Mouse (Mus musculus) heart, adult 11 months (tissue): ENCODE measurements at regions not wholly inside any gene's neighbourhood (a gene's known extent, or its start where the extent isn't known, plus 50 kb on each side); places are given as distances from the start of the nearest gene placed in this dataset.
"Not testable (repeated sequence)": the region's sequence is repeated elsewhere in the genome, so short reads cannot be mapped to it uniquely, and the experiment has no call there.

Experiments used
- DNase-seq: peaks from one replicate; pipeline ENCODE4 v3.0.0; 2022

DNA sequence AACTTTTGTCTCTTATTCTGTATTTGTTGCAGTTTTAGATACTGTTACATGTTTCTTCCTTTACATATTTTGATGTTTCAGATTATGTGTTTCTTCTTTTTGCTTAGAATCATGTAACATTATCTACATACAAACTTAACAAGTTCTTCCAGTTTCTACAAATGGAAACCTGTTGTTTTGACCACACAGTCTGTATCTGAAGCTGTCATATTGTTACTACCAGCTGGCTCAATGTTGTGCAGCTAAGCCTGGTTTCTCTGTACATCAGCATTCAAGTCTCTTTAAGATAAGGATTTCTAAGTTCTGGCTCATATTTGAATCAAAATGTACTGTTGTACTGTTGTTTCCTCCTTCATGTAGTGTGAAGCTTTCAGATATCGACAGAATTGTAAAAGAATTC is 65.4 kb upstream of the Vps41 start:
- no peak for DNase-seq

DNA sequence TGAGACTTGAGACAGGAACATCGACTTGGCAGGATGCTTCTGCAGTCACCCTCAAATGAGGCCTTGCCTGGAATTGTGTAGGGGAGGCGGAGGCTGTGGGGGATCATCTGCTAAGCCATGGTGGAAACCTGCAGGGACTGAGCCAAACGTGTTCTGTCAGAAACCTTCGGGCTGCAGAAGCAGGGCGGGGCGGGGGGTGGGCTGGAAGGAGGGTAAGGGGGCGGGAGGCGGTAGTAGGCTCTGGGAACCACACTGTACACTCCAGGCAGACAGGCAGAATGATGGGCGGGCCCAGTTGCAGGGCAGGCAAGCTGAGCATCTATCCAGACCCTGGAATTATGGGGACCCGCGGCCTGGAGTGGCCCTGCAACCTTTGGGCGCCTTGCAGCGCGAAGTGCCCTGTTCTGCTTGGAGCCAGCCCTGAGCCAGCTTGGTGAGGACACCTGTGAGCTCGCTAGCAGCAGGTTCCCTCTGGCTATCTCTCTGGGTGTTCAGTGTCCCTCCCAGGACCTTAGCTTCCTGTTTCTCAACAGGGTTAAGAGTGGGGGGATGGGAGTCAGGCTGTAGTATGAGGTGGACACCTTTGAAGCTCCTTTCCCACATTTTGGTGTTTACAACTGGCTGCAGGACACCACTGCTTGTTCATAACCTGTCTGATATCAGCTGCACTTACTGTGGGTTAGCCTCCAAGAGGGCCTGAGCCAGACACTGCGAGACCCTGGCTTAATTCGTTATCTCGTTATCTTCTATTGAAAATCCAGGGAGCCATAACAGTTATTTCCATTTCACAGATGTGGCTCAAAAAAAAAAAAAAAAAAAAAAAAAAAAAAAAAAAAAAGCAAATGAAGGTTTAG is 102.1 kb upstream of the Vps41 start:
- DNase-seq, result no peak

DNA sequence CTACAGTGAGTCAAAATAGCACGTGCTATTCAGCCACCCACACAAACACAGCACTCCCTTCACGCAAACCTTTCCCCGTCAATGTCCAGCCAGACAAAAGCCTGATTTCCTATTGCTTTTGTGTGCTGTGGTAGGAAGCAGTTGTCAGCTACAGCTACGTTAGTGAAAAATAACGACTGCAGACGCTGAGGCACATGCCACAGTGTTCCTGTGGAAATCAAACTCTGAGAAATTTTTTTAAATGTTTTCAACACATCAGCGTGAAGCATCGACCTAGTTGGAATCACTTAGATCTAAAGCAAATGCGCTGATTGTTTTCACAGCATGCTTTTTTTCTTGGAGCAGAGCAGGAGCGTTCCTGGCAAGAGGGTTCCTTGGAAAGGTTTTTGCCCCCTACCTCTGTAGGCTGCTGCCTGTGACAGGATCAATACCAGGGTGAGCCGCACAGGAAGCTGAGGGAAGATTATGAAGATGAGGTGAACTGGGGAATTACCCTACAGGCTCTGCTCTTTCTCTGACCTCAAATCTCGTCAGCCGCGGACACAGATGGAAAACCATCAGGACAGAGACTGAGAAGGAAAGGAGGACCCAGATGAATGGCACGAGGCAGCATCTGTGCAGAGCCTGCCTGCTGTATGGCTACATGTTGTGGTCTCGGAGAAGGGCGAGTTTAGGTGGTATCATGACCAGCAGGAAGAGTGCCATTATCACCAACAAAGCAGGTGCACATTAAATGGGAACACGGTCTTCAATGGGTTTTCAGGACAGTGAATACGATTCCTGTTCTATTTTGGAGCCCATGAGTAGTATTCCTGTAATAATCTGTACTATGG is 136.2 kb upstream of the Vps41 start:
- no peak for DNase-seq

DNA sequence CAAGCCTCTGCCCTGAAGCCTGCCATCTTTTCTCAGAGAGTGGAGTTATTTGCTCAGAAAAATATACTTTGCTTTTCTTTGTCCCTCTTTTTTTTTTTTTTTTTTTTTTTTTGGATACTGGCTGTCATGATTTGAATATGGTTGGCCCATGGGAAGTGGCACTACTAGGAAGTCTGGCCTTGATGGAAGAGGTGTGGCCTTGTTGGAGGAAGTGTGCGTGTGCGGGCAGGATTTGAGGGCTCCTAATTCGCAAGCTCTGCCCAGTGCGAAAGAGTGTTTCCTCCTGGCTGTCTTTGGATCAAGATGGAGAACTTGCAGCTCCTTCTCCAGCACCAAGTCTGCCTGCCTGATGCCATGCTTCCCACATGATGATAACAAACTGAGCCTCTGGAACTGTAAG is 141.1 kb upstream of the Vps41 start:
- DNase-seq, result no peak

DNA sequence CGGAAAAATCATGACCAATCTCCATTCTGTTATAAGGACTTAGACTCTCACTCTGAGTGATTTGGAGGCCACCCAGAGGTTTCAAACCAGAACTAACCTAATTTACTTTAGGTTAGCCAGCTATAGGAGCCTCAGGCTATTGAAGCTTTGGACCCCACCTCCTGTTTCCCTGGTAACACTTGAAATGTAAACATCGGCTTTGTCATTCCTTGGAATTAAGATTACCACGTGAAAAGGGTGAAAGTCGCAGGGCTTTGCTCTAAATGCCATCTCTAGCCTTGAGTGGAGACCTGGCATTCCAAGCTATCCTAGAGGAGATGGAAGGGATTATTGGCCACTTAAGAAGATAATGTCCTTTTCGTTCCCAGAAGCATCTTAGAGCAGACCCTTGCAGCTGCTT is 141.5 kb upstream of the Vps41 start:
- no peak for DNase-seq

DNA sequence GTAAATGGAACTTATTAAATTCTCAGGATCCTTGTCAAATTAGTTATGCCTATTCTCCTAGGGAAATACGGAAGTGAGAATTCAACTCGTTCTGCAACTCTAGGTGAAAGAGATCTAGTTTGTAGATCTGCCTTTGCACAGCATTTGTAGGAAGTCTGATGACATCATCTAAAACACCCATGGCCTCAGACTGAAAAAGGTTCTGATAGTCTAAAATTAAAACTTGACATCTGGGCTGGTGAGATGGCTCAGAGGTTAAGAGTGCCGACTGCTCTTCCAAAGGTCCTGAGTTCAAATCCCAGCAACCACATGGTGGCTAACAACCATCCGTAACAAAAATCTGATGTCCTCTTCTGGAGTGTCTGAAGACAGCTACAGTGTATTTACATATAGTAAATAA is 144.5 kb upstream of the Pou6f2 start:
- DNase-seq, result not testable (repeated sequence)

DNA sequence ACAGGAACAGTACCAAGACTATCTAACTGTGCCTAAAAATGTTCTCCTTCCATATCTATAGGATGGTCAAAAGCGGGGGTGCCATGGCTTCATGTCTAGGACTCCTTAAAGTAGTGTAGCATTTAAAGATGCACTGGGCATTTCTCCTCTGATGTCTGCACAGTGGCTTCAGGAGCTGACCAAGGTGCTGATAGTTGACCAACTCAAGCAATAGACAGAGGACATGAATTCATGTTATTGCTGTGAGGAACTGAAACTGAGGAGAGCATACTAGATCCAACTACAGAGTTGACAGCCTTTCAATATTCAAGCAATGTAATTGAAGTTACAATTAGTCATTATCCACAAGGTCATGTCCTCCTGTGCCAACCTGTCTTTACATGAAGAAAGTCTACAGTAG is 133.0 kb upstream of the Pou6f2 start:
- DNase-seq, result no peak

DNA sequence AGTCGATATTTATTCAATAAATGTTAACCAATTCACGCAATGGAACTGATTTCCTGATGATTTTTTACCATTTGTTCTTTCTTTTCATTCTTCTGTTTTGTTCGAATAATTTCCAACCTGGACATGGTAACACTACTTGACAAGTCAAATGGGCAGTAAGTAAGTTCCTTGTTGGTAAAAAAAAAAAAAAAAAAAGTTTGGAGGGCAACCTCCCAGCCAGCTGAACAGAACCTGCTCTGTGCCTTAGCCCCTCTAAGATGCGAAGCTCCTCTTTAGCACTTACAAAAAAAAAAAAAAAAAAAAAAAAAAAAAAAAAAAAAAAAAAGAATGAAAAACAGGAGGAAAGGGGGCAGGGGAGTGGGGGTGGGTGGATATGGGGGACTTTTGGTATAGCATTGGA is 100.7 kb upstream of the Pou6f2 start:
- DNase-seq, result no peak

DNA sequence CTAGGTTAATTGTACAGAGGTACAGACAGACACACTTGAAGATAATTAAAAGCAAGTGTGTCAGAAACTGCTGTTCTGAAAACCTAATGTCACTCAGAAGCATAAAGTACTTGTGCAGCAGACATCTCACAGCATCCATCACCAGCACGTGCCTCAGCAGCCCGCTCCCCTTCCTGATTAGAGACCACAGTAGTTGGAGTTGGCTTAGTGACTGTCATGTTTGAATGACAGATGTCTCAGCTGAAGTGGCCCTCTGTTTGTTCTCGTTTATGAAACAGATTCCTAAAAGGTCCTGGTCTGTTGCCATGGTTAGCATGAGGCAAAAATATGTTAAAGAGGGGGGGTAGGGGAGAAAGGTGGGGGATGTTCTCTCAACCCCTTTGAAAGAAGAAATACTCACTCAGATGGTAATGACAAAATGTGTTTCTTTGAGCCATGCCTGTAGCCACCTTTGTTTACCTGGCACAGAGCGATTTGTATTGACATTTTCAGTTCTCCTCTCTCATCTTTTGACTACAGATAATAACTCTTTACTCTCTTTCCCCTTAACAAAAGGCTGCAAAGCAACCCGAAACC is 100.2 kb upstream of the Pou6f2 start:
- peak; percentile 5 for DNase-seq

DNA sequence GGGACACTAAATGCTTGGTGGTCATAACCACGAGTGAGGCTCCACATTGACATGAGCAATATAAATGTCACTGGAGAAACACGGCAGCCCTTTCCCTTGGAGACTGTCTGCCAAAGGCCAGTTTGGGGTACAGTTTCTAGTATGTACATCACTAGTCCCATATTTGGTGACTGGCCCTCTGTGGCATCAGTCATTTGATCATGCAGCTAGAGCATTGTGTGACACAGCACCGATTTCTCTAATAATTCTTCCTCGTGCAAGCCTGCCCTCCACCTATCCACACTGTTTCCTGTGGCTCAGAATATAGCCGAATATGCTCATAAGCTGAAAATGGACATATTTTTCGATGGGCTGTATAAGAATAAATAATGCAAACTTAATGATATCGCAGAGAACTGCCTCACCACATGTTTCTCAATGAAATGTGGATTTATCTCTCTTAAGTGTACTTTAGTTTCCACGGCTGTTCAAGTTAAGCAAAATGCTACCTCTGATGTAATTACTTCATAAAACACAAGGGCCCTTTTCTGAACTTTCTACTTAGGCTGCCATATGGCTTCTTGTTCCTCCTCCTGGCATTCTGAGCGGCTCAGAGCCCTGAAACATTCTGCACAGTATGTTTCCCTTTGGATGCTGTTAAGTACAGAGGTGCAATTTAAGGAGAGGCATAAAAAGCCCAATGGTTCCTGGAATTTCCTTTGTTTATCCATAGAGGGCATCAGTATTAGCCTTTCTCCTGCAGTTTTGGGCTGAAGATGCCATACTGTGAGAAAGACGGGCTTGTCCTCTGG is 97.7 kb upstream of the Pou6f2 start:
- peak; percentile 80 for DNase-seq

DNA sequence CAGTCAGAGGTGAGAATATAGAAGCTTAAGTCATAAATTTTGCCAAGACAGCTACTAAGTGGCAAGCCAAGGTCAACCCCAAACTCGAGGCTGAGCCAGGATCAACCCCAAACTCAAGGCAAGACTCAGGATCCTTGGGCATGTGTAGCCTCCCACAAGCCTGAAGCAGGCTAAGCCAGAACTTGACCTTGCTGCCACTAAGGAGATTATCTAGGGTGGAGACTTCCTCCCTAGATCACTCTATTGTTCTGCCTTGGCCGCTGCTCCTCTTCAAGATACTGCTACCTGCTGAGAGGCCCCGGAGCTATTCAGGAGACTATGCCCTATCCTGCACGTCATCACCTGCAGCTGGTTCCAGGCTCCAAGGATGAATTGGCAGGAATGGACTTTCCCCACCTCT is 88.3 kb upstream of the Pou6f2 start:
- peak; percentile 60 for DNase-seq

DNA sequence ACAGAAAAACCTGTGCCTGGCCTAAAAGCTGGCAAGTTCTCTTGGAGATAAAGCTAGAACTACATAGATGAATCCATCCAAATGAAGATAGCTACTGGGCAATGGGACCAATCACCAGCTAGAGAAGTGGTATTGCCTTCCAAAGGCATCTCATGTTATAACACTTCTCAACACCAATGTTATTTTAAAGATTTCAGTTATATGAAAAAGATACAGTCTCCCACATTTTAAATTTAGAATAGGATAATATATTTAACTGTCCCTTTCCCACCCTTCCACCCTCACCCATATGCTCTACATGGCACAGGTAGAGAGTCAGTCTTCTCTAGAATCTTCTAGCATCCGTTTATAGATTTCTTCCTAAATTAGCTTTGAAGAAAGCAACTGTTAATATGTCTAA is 87.6 kb upstream of the Pou6f2 start:
- peak; percentile 15 for DNase-seq

DNA sequence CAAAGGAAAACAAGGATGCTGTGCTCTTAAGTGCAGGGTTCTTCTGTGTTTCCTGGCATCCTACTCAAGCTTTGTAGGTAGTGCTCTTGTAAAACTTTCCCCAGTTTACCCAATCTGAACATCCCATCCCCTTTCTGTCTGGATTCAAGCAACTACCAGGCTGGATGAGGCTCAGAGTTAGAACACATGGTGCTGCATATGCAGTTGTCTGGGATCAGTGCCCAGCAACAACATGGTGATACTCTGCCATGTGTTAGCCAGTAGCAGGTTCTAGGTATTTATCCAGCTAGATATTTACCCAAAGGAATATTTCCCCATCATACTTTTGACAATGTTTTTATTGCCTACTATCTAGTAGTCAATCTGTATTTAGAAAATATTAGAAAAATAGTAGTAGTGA is 78.8 kb upstream of the Pou6f2 start:
- DNase-seq, result peak; percentile 33

DNA sequence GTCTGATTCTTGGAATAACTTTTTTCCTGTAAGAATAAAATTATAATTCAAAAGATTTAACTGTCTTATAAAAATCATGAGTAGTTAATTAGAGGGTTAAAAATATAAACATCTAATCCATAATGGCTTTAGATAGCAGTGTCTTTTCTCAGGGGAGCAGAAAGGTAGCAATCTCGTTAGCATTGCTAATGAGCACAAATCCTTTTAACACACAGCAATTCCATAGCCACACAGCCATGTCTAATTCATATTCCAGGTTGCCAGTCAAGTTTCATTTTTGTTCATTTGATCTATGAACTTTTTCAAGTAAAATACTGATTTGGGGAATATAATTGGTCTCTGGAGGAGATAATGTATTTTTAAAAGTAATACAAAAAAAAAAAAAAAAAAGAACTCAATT is 74.0 kb upstream of the Pou6f2 start:
- no peak for DNase-seq

DNA sequence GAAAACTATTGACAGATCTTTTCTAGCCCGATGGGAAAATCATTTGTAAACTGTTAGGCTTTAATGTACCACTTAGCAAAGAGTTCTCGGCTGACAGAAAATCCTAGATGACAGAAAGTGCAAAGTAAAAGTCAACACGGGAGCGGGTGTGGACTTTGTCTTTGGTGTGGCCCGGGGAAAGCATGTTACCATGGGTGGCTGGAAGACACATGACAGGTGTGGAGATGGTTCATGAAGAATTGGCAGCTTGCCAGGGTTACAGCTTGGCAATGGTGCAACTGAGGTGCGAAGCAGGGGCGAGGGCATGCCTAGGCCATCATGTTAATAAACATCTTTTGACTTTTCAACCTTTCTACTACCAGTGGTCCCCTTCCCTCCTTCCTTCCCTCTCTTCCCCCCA is 68.4 kb upstream of the Pou6f2 start:
- peak; percentile 69 for DNase-seq

DNA sequence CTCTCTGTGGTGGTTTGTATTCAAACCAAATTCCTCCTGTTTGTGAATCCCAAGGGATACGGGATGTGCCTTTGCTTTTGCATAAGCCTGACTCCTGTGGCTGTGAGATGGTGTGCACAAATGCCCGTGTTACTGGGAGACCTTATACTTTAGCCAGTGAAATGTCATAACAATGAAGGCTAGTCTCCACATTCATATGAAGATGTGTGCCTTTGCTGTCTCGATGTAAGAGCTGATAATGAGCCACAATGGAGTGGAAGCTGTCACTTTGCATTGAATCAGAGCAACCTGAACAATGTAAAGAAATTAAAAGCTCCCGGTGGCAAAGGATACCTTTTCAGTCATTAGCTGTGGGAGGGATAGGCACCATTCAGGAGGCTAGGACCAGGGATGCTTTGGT is 64.7 kb upstream of the Pou6f2 start:
- no peak for DNase-seq

DNA sequence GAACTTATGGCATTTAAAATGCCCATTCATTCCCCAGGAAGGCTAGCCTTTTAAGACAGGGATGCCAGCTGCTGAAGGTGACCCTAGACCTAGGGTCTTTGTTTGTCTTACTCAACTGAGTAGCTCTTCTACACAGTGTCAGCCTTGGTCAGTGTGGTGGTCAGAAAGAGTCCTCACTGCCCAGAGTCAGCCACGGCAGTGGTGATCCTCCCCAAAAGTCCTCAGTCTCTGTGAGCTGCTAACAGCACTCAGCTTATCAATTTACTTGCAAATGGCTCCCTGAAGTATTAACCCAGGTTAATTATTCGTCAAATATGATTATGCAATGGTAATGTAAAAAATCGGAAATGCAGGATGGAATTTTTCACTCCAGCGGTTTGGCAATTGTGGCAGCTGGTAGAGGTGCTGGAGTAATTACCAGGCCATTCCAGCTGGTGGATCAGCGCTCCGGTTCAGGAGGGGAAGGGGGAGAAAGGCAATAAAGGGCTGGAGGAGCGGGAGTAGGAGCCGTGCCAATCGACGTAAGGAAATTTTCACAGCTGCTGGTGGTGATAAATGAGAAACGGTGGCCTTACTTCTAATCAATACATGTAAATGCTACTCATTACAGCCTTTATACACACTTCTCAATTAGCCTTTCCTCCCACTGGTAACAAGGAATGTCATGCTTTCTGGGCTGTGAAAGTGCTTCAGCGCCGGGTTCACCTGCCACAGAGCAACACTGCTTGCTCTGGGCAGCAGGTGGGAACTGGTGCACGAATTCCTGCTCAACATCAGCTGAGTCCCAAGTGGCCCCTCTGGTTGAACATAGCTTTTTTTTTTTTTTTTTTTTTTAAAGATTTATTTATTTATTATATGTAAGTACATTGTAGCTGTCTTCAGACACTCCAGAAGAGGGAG is 60.1 kb upstream of the Pou6f2 start:
- no peak for DNase-seq
